Mouse (Mus musculus) cerebellum, adult 8-10 months (tissue): ENCODE measurements around the gene Agps.

Experiments used
- DNase-seq: peaks from one replicate; pipeline ENCODE4 v3.0.0; 2022

Agps gene

DNA sequence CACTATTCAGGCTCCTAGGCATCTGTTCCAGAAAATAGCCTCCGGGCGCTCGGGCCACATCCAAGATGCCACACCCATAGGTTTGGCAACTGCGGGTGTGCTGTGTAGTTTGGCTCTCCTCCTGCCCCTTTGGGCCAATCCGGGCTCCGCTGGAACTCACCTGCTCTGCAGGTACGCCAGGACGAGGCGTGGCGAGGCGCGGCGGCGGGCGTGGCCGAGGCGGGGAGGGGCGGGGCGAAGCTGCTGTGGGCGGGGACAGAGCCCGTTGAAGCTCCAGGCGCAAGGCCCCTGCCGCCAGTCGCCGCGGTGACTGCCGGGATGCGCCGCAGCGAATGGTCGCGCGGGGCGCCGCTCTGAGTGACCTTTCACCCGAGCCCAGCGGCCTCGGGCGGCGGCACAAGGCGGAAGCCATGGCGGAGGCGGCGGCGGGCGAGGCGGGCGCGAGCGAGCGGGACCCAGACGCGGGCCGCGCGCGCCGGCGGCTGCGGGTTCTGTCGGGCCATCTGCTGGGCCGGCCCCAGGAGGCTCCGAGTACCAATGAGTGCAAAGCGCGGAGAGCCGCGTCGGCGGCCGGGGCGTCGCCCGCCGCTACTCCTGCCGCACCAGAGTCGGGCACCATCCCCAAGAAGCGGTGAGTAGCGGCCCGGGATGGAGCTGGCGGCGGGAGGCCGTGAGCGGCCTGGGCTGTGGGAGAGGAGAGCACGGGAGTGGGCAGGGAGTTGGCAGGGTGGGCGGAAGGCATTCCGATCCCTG is at the start of gene Agps:
Gene Agps (plus strand): TSS at position 297 of the 753 bp plus-strand sequence.
- DNase-seq = peak; percentile 86

DNA sequence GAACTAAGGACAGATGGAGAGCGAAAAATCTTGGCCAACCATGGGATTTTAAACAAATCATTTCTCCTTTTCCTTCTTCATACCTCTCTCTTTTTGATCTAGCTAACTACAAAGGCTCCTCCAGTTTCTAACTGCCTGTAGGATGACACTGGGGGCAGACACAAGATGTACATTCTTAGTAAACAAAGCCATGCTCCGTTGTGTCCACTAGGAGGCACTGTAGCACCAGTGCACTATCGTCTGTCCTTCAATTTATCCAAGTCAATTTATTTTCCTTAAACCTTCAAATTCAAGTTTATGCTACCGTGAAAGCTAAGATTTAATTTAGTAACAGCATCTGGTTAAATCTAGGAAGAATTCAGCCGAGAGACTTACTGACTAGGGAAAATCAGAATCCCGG is 45.9 kb upstream of the Agps start:
- DNase-seq = no peak

DNA sequence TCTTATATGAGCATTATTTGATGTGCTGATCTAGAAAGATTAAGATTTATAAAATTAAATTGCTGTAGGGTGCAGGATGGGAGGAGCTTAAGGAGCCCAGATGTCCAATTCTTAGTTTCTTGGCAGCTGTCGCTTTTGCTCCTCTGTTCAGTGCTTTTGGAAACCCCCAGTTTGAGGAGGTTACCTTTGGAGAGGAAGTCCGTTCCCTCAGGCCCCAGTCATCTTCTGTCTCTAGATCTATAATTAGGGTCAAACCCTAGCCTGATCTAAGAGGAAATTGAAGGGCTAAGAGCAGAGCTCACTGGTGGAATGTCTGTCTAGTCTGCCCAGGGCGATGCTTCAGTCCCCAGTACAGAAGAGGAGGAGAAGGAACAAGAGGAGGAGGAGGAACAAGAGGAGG is 43.5 kb upstream of the Agps start:
- DNase-seq = no peak

DNA sequence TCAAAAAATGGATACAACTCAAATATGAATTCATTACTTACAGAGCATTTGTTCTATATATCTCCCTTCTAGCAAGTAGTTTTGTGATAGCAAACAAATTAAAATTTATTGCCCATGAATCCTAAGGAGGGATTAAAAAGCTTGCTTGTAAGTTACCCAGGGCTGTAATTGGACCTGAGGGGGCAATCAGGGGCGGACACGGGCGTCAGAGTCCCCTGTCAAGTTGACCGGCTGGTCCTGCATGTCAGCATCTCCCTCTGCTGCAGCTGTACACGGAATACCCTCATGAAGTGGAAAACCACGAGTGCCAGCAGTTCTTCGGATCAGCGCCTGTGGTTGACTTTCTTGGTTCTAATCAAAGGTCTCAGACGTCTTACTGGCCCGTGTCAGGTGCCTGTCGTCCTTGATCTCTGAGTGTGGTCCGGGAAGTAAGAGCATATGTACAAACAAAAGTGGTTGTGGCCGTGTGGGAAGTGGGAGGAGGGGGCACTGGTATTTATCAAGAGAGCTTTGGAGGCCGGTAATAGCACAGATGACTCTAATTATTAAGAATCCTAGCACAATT is 41.9 kb upstream of the Agps start:
- no peak for DNase-seq

DNA sequence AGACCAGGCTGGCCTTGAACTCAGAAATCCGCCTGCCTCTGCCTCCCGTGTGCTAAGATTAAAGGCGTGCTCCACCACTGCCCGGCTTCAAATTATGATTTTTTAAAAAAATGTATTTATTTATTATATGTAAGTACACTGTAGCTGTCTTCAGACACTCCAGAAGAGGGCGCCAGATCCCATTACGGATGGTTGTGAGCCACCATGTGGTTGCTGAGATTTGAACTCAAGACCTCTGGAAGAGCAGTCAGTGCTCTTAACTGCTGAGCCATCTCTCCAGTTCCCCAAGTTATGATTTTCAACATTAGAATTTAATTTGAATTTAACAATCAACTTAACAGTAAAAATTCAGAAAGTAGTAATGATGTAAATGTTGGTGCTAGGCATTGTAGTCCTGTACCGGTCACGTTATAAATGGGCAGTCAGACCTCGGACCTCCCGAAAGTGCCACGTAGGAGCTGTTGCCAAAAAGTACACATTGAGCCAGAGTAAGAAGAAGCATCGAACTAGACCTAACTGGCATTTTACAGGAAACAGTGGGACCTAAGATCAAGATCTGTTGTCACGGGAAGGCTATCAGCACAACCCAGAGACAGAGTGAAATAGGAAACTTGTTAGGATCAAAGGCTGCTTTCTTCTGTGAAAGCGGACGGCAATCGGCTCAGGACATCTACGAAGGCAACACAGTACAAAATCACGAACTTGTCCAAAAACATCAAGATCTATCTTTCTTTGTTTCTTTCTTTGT is 40.2 kb upstream of the Agps start:
- no peak for DNase-seq

DNA sequence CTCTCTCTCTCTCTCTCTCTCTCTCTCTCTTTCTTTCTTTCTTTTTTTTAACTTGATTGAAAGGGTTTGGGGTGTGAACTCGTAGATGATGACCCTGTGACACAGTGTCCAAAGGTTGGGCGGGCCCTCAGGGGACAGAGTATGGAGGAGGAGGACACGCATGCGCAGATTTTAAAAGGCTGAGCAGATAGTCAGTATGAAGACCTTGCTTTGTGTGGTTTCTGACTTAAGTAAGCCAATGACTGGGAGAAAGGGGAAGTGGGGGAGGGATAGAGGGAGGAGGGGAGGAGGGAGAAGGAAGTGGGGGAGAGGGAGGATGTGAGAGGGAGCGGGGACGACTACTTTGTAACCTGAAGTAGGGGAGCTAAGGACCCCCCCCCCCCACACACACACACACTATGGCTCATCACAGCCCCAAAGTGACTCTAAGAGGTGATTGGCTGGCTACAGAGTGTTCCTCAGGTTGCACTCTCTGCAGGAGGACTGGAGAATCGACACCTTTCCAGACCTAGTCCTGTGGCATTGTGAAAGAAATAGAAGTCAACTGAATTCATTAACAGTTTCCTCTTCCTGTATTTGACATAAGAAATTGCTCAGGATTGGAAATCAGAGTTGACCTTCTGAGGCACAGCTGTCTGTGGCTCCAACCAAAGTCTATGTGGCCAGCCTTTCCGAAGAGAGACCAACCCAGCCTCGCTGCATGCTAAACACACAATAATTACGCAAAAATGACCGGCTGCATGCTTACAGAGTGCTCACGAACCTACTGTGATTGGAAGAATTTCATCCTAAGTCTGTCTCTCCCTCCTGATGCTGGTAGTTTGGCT is 39.4 kb upstream of the Agps start:
- DNase-seq = no peak

DNA sequence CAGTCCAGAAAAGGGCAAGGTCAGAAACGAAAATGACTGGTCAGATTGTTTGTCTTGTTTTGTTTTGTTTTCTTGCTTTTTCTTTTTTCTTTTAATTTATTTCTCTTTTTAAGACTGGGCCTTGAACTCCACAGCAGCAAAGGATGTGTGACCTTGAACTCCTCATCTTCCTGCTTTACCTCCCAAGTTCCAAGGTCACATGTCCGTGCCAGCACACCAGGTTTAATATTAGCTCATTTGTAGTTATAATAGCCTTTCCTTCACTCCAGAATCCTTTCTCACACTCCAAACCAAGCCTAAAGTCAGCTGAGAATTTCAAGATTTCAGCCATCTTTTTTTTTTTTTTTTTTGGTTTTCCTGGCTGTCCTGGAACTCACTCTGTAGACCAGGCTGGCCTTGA is 35.8 kb upstream of the Agps start:
- DNase-seq = no peak

DNA sequence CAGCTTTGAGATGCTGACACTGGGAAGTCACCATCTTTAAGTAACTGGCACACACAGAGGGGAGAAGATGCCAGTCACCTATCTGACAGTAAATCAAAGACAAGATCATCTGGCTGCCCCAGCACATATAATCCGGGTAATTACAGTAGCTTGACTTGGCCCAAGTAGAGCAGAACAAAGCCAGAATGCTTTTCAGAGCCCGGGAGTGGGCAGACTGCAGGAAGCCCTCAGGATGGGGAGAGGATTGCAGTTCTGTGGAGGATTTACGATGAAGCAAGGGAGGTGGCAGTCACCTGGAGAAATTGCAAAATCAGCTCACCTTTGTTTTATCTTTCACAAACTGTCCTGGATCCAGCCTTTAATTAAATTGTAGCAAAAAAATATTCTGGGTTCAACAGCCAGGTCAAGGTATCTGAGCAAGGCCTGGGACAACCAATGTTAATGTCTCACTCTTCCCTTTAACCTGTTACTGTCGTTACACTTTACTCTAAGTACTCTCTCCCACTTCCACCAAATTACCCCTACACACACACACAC is 33.5 kb upstream of the Agps start:
- no peak for DNase-seq

DNA sequence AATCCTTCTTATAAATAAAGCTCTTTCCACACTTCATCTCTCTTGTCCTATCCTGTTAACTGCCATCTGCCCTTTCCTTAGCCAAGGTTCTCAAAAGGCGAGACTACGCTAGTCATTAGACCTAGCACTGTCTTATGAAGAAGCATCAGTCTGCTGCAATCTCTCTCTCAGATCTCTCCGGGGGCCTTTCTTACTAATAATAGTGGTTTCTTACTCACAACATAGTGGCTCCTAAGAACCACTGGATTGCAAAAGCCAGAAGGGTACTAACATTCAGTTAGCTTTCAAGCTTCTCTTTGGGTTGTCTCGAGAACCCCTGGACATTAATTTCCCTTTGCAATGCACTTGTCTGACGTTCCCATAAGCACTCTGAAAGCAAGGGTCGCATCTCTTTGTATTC is 26.2 kb upstream of the Agps start:
- no peak for DNase-seq

DNA sequence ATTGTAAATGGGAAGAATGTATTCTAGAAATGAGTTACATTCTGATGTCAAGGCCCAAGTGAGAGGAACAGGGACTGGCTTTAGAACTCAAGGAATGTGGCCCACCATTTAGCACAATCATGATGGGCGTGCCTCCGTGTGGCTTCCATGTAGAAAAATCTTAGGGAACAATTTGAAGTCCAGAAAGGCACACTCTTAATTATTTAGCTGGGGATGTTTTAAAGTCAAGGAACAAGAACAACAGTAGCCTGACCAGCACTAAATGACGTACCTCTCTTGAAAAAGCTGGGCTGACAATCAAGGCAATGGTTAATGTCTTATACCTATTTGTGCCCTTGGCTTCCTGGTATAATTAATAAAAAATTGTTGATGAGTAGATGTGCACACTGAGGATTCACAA is 25.1 kb upstream of the Agps start:
- DNase-seq = no peak

DNA sequence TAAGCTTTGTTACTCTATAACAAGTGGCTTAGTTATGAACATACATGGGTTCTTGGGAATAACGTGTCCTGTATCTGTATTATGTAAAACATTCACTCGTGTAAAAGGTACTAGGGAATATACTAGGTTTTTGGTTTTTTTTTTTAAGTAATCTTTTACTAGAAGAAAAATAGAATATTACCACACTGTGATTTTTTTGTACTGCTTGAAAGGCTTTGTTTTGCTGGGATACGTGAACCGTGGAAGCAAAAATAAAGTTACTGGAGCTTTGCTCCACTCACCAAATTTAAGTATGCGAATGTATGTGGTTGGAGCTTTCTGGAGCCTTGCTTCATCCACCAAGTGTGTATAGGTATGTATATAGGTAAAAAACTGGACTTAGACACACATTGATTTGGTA is 24.5 kb upstream of the Agps start:
- no peak for DNase-seq

DNA sequence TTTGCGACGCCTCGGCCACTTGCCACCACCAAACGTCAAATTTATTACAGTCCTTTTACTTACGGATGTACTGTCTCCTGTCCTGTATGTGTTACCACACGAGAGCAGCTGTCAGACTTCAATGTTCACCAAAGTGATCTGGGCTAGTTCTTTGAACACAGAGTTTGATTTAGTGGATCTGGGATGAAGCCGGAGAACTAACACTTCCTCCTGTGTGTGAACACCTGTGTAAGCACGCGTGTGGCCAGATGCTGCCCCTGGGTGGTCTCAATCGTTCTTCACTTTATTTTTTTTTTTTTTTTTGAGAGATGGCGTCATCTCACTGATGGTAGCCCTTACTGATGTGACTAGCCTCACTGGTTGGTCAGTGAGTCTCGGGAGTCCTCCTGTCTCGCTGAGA is 17.1 kb upstream of the Agps start:
- DNase-seq = no peak

DNA sequence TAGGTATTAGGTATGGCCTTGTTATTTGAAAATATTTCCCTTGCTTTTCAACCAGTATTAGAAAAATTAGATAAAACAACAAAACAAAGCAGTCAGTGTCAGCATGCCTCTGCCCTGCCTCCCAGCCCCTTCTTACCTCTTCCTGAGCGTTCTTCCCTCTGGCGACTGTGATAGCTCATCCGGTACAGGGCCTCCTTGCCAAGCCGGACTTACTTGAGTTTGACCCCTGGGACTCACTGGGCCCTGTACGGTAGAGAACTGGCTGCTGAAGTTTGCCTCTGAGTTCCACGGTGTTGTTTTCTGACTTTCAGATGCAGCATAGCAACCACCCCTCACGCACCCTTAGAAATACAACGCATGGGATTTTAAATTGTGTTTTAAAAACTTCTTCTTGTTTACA is 16.5 kb upstream of the Agps start:
- no peak for DNase-seq

DNA sequence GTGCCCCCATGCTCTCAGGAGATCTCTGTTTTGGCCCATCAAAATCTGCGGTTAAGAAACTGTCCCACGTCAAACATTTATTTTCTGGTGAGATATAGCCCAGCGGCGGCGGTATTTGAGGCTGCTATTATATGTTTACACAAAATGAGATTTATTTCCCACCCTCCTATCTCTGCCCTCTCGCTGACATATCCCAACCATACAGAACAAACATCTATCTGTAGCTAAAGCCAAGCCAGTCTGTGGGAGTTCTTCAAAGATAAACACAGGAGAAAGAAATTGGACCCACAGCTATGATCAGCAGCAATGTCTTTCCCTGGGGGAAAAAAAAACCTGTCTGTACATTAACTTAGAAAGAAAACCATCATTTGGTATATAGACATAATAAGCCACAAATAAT is 15.3 kb upstream of the Agps start:
- no peak for DNase-seq

DNA sequence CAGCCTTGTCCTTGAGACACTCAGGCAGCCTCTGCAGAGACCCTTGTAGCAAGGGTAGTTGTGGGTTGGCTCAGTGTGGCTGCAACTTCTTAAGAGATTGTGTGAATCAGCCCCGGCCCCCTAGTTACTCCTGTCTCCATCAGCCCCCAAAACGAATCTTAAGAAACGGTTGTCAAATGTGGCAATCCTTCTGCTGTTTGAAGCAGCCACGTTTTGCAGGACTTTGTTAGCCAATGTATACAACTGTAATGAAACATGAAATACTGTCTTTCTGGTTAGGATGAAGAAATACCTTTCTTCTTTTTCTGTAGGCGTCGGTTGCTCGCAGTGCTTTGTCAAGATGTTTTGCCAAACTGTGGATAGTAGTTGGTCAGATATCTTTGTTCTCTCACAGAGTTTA is 13.3 kb upstream of the Agps start:
- DNase-seq = no peak

DNA sequence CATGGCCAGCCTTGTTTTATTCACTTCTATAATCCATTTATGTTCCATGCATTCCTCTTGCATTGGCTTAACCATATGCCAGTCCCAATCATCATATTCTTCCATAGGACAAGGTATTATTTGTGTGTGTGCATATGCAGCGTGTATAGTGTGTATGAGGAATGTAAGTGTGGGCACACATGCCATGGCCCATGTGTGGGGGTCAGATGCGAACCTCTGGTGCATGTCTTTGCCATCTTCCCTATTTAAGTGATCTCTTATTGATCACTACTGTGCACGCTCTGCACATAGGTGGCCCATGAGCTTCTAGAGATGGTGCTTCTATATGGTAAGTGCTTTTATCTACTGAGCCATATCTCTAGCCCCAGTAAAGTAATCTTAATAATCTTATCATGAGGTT is 12.2 kb upstream of the Agps start:
- DNase-seq = no peak

DNA sequence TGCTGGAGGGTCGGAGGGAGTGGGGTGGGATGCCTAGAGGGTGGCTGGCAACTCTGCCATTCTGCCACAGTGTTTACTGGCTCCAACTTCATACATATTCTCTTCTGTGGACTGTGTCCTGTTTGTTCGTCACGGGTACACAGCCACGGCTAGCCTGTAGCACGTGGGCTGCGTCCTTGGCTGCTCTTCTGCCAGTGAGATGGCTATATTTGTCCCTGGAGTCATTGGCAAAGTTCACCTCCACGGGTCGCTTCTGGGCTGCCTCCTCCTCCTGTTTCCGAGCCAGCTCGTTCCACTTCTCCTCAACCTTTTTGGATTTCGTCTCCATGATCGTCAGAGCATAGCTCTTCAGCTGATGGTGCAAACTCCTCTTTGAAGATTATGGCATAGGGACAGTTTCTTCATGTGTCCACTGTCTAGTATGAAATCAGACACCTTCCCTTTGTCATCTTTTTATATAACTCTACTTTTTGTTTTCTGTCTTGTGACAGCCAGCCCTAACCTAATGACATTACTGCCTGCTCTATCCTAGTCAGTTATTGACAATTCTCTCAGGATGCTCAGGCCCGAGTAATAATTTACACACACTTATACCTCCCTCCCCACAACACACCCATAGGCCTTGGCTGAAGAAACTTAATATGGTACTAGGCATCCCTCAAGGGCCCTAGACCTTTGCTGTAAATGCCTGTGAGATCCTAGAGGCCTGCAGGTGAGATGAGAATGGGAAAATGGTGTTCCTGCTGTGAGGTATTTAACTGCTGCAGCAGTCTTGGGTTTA is 9.8 kb upstream of the Agps start:
- DNase-seq = no peak

DNA sequence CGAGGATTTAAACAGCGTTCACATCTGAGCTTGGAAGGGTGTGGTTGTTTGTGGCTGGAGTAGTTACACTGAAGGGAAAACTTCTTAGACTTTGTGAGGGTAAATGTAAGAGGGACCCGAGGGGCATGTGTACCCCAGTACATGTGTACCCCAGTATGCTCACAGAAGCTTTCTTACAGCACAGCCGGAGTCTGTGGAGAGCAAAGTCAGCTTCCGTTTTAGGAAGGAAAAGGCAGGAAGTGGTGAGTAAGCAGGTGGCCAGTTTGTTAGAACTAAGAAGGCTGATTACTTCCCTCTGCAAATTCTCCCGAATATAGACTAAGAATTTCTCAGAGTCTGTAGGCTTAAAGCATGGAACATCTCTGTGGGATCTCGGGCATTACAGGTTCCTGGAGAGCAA is 8.2 kb upstream of the Agps start:
- DNase-seq = no peak

DNA sequence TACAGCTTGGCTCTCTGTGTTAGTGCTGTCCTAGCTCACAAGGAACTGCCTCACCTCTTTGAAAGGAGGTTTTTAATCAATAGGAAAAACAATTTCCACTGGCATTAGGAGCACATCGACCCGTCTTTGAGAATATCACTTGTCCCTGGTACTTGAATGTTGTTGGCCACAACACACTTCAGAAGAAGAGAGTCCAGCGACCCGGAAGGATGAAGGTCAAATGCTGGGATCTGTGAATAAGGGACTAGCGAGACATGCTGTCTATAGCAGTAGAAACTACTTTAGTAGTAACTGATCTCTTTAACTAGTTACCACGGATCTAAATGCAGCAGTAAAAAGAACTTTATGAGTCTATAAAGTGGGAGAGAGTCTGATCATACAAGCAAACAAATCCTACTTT is 7.8 kb upstream of the Agps start:
- DNase-seq = no peak

DNA sequence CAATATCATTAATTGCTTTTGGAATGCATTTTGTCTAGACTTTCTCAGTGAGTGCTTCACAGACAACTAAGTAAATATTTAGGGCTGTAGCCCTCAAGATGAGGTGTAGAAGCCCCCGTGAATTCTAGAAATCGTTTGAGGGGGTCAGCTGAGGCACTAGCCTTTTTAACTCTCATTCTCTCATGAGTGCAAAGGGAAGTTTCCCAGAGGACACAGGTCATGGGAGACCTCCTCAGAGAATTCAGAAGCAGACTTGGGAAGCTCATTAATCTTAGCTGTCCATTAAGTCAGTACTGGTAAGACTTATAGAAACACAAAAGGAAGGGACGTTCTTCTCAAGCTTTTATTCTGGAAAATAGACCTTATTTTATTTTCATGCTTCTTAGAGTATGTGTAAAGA is 7.1 kb upstream of the Agps start:
- no peak for DNase-seq

DNA sequence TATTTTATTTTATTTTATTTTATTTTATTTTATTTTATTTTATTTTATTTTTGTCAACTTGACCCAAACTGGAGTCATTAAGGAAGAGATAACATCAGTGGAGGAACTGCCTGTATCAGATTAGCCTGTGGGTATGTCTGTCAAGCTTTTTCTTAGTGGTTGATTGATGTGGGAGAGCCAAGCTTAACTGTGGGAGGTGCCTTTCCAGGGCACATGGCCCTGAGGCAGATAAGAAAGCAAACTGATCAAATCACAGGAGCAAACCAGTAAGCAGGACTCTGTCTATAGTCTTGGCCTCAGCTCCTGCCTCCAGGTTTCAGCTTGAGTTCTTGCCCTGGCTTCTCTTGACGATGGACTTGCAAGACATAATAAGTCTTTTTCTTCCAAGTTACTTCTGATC is 6.4 kb upstream of the Agps start:
- DNase-seq = no peak

DNA sequence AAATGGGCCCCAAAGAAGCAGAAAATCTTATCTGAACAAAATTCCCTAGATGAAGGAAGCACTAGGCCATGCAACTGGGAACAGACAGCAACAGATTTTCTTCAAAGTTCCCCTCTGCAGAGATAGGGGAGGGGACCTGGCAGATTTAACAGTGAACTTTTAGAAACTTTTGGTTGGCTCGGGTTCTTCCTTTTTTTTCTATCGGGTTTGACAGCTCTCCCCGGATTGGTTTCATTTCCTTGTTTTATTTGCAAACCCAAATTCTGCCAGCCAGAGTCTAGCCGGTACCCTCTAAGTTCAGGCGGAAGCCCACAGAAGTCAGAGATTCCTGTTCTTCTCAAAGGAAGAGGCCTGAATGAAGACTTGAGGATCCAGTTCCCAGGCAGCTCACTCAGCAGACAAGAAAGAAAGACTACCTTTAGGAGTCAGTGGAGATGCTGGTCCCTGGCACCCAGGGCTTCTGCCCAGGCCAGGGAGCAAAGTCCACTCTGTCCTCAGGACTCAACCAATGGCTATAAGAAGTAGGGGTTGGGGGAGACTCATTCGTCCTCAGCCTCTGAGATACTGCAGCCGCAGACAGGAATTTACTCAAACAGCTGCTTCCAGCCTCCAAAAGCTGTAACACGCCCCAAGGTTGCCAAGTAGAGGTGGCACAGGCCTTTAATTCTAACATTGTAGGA is 2.9 kb upstream of the Agps start:
- no peak for DNase-seq
